Mouse (Mus musculus): ENCODE data around the gene Gpr6. TPM values are rescaled to one million over a fixed set of nuclear protein-coding genes. Genes with fewer than 3 reads are reported as not detected.

Gpr6 gene
- not detected in 2 replicates for polyA plus RNA-seq (2016; fragmentation: Nextera tagmentation; extraction: Ambion mirVana)

DNA sequence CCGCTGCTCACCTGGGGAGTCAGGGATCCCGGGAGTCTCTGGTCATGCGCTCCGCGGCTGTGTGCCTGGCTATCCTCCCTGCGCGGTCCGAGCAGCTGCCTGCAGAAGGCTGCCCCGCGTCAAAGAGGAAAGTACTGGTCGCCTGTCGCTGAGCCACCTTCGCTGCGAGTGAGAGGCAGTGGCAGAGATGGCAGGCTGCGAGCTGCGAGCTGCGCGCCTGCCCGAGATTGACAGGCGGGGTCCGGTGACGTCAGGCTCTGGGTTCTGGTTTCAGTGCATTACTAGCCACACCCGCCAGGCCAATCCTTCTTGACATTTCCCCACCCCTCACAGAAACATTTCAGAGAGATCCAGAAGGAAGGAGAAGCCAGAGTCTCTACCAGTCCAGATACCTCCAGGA lies at the start of gene Gpr6:
TSS of gene Gpr6 (minus strand) at position 170 of the 400 bp plus-strand sequence.
- no peak for ATAC-seq (ENCODE audit: insufficient number of reproducible peaks, low FRiP score)
- peak within 1 kb of the TSS; percentile 28 for H3K4me3 ChIP-seq
- peaks cover 17% of the 10 kb centered on the region for H3K4me1 ChIP-seq (replicated peaks)
- no peaks in the 10 kb centered on the region for H3K9me3 ChIP-seq (replicated peaks)
- no peak within 1 kb of the TSS for H3K27ac ChIP-seq (ENCODE audit: poor library complexity, severe bottlenecking)
- peak within 1 kb of the TSS; percentile 62 for H3K4me2 ChIP-seq
- no peak within 1 kb of the TSS for H3K9ac ChIP-seq
- WGBS, result 3% methylated on average over 23 of the region's 23 CpGs
- peaks cover 56% of the 10 kb centered on the region for H3K27me3 ChIP-seq (replicated peaks)
- H3K36me3 ChIP-seq, result no peaks in the 10 kb centered on the region

DNA sequence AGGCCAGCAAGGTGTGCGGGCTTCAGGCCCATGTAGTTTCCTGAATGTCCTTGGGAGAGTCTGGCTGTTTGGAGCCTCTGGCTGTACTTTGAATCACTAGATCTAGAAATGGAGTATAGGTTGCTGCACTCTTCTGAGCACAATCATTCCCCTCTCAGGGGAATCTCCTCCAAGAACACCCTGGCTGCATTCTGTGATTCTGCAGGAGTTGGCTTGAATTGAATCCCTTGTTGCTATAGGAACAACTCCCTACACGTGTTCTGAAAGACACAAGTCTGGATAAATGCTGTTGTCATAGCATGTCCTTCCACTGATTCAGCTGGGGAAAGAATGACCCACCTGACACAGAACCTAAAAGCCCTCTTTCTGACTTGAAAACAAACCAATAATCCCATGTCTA lies 28.0 kb upstream of the Gpr6 start:
- H3K4me2 ChIP-seq, result no peak overlapping the region
- H3K36me3 ChIP-seq, result no peaks in the 10 kb centered on the region
- no peak overlapping the region for H3K27ac ChIP-seq (ENCODE audit: poor library complexity, severe bottlenecking)
- peaks cover 19% of the 10 kb centered on the region; the same call in 1 of the 2 replicates for H3K27me3 ChIP-seq (replicated peaks)
- no peaks in the 10 kb centered on the region for H3K9me3 ChIP-seq (replicated peaks)
- H3K4me3 ChIP-seq, result no peak overlapping the region
- no peak overlapping the region for H3K9ac ChIP-seq
- no peaks in the 10 kb centered on the region for H3K4me1 ChIP-seq (replicated peaks)
- WGBS, result 66% methylated on average over 2 of the region's 2 CpGs
- ATAC-seq (ENCODE audit: insufficient number of reproducible peaks, low FRiP score), result no peak

DNA sequence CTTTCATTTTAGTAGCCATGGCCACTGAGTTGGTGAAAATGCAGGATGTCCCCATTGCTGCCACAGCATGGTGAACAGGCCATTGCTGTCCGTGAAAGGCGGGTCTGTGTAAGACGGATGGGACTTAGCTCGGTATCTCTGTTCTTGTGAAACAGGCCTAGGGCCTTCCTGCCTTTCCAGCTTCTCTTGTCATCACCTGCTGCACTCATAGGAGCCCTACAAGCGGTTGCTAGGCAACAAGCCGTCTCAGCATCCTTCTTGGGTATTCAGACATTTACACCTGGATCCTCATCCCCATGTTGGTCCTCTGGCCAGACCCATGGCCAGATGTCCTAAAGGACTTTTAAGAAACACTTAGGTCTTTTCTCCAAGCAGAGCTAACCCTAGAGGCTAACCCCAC lies 26.1 kb upstream of the Gpr6 start:
- Histone ChIP-seq H3K36me3 (no peaks in the 10 kb centered on the region), H3K9me3 (replicated peaks) (no peaks in the 10 kb centered on the region), H3K27me3 (replicated peaks) (peaks cover 19% of the 10 kb centered on the region; the same call in 1 of the 2 replicates), H3K27ac (ENCODE audit: poor library complexity, severe bottlenecking) (no peak overlapping the region), H3K9ac (no peak overlapping the region), H3K4me1 (replicated peaks) (no peaks in the 10 kb centered on the region), H3K4me2 (no peak overlapping the region), H3K4me3 (no peak overlapping the region)
- ATAC-seq (ENCODE audit: insufficient number of reproducible peaks, low FRiP score), result no peak
- whole genome bisulfite sequencing, result 72% methylated on average over 6 of the region's 6 CpGs

DNA sequence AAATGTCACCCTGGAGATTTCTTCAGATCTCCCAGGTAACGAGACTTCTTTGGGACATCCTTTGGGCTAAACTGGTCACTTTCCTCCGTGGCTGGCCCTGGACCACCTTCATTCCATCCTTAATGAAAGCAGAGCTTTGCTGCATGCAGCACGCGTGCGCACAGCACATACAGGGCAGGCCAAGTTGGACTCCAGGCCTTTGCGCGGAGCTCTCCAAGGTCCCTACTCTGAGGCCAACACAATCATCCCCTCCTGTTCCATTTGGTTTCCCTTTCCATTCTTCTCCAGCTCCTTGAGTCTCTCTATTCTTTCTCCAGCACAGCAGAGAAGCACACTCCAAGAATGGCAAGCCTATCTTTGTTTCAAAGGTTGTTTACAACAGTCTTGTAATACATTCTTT lies 16.8 kb upstream of the Gpr6 start:
- Histone ChIP-seq H3K4me1 (replicated peaks) (no peaks in the 10 kb centered on the region), H3K9ac (no peak overlapping the region), H3K27ac (ENCODE audit: poor library complexity, severe bottlenecking) (no peak overlapping the region), H3K4me3 (no peak overlapping the region), H3K36me3 (no peaks in the 10 kb centered on the region), H3K9me3 (replicated peaks) (no peaks in the 10 kb centered on the region), H3K27me3 (replicated peaks) (no peaks in the 10 kb centered on the region), H3K4me2 (no peak overlapping the region)
- WGBS, result 43% methylated on average over 7 of the region's 7 CpGs
- ATAC-seq (ENCODE audit: insufficient number of reproducible peaks, low FRiP score), result no peak

DNA sequence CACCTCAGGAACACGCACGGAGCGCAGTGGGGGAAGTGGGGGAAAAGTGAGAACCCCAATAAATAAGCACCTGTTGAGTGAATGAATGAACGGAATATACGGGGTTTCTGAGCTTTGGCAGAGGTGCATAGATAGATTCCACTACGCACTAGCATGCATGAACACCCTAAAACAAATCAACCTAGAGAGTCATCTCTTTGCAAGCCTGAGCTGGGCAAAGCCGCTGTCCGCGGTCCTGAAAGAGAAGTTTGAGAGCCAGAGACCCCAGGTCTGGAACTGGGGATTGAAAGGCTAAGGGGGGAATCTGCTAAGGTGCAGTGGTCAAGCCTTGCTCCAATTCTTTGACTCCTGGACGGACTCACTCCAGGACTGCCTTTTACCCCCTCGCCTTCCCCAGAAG lies 389 bp downstream of the Gpr6 start:
- H3K27me3 ChIP-seq (replicated peaks), result peaks cover 56% of the 10 kb centered on the region
- H3K4me3 ChIP-seq, result peak overlapping the region; percentile 28; the same call in 1 of the 2 replicates
- peak overlapping the region; percentile 62 for H3K4me2 ChIP-seq
- no peaks in the 10 kb centered on the region for H3K36me3 ChIP-seq
- 0 out of 2 replicates have a peak, but pooled peaks have one; percentile 11 for ATAC-seq (ENCODE audit: insufficient number of reproducible peaks, low FRiP score)
- no peak overlapping the region for H3K27ac ChIP-seq (ENCODE audit: poor library complexity, severe bottlenecking)
- peaks cover 17% of the 10 kb centered on the region for H3K4me1 ChIP-seq (replicated peaks)
- 1% methylated on average over 11 of the region's 11 CpGs for WGBS
- no peaks in the 10 kb centered on the region for H3K9me3 ChIP-seq (replicated peaks)
- H3K9ac ChIP-seq, result no peak overlapping the region

DNA sequence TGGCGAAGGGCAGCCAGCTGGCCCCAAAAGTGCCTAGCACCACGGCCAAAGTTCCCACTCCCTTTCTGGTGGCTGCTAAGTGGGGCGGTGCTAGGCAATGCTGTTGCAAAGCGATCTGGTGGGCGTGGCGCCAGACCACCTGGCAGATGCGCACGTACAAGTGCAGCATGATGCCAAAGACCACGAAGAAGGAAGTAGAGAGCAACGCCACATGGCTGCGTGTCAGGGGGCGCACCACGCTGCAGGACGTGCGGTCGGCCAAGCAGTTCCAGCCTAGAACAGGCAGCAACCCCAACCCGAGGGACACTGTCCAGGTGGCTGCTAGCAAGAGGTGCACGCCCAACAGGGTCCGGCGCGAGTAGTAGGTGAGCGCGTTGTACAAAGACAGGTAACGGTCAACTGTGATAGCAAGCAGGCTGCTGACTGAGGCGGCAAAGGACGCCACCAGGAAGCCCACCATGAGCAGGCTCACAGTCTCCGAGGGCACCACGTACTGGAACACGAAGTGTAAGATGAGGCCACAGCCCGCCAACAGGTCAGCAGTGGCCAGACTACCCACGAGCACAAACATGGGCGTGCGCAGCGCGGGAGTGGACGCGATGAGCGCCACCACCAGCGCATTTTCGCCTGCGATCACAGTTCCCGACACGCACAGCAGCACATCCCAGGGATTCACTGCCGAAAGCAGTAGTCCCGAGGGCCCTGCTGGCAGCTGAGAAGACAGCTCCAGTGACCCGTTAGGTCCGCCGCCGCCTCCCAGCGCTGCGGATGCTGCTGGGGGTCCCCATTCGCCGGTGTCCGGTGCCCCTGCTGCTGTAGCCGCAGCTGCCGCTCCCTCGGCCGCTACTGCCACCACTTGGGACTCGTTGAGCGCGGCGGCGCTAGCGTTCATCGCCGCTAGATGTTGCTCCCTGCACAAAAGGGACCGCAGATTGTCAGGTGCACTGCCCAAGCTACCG lies 1.1 kb downstream of the Gpr6 start:
- 4% methylated on average over 68 of the region's 68 CpGs for WGBS
- Histone ChIP-seq H3K27ac (ENCODE audit: poor library complexity, severe bottlenecking) (no peak overlapping the region), H3K27me3 (replicated peaks) (peaks cover 51% of the 10 kb centered on the region), H3K36me3 (no peaks in the 10 kb centered on the region), H3K4me1 (replicated peaks) (peaks cover 17% of the 10 kb centered on the region), H3K9me3 (replicated peaks) (no peaks in the 10 kb centered on the region), H3K9ac (no peak overlapping the region), H3K4me2 (peak overlapping the region; percentile 62), H3K4me3 (peak overlapping the region; percentile 28)
- no peak for ATAC-seq (ENCODE audit: insufficient number of reproducible peaks, low FRiP score)

DNA sequence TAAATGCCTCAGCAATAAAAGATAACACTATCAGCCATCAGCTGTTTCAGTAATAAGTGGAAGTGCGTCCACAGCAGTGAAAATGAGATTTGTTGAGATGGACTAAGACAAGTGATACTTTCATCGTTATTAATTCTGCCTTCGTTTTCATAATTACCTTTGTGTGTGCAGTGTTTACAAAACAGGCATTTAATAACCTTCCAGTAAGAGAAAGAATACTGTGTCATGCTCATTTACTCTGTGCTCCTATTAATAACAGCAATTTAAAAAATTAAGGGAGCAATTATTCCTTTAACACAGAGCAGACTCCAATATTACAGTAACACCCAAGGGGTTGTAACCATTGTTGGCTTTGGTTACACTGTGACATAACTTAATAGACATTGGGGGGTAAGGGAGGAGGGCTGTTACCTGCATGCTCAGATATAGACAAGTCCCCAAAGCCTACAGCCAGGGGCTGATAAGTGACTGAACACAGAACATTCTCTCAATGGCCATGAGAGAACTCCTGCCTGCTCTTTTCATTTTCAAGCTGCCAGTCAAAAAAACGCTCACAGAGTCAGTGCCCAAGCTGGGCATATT lies 11.7 kb downstream of the Gpr6 start:
- no peak overlapping the region for H3K9ac ChIP-seq
- no peak for ATAC-seq (ENCODE audit: insufficient number of reproducible peaks, low FRiP score)
- H3K27ac ChIP-seq (ENCODE audit: poor library complexity, severe bottlenecking), result no peak overlapping the region
- no peaks in the 10 kb centered on the region for H3K4me1 ChIP-seq (replicated peaks)
- H3K36me3 ChIP-seq, result no peaks in the 10 kb centered on the region
- H3K9me3 ChIP-seq (replicated peaks), result no peaks in the 10 kb centered on the region
- H3K4me2 ChIP-seq, result no peak overlapping the region
- no peak overlapping the region for H3K4me3 ChIP-seq
- WGBS, result 68% methylated on average over 4 of the region's 4 CpGs
- H3K27me3 ChIP-seq (replicated peaks), result 0 out of 2 replicates have a peak, but pooled peaks cover 4% of the 10 kb centered on the region

- ATAC-seq (ENCODE audit: insufficient number of reproducible peaks, low FRiP score), result no peak
- H3K27me3 ChIP-seq (replicated peaks), result no peaks in the 10 kb centered on the region
- no peak overlapping the region for H3K4me3 ChIP-seq
- no peak overlapping the region for H3K27ac ChIP-seq (ENCODE audit: poor library complexity, severe bottlenecking)
- WGBS, result 78% methylated on average over 9 of the region's 9 CpGs
- no peak overlapping the region for H3K4me2 ChIP-seq
- no peaks in the 10 kb centered on the region for H3K4me1 ChIP-seq (replicated peaks)
- H3K36me3 ChIP-seq, result no peaks in the 10 kb centered on the region
- H3K9ac ChIP-seq, result no peak overlapping the region
- H3K9me3 ChIP-seq (replicated peaks), result no peaks in the 10 kb centered on the region
These were observed 16.5 kb downstream of the Gpr6 start for GRCm38 (mm10) chr10:41055581-41055980.

- Histone ChIP-seq H3K36me3 (no peaks in the 10 kb centered on the region), H3K9ac (no peak overlapping the region), H3K4me1 (replicated peaks) (no peaks in the 10 kb centered on the region), H3K4me2 (no peak overlapping the region), H3K27me3 (replicated peaks) (no peaks in the 10 kb centered on the region), H3K9me3 (replicated peaks) (no peaks in the 10 kb centered on the region; the same call in 1 of the 2 replicates), H3K27ac (ENCODE audit: poor library complexity, severe bottlenecking) (no peak overlapping the region), H3K4me3 (no peak overlapping the region)
- ATAC-seq (ENCODE audit: insufficient number of reproducible peaks, low FRiP score), result no peak
- 69% methylated on average over 5 of the region's 5 CpGs for WGBS
These were observed 18.1 kb downstream of the Gpr6 start for GRCm38 (mm10) chr10:41054005-41054404.

GRCm38 (mm10) chr10:41042272-41042671 lies 29.8 kb downstream of the Gpr6 start:
- WGBS, result 76% methylated on average over 11 of the region's 11 CpGs
- Histone ChIP-seq H3K4me3 (no peak overlapping the region), H3K4me2 (no peak overlapping the region), H3K9ac (no peak overlapping the region), H3K36me3 (no peaks in the 10 kb centered on the region), H3K27ac (ENCODE audit: poor library complexity, severe bottlenecking) (no peak overlapping the region), H3K9me3 (replicated peaks) (no peaks in the 10 kb centered on the region), H3K27me3 (replicated peaks) (no peaks in the 10 kb centered on the region), H3K4me1 (replicated peaks) (no peaks in the 10 kb centered on the region)
- no peak for ATAC-seq (ENCODE audit: insufficient number of reproducible peaks, low FRiP score)

- WGBS, result 82% methylated on average over 9 of the region's 9 CpGs
These were observed 30.6 kb downstream of the Gpr6 start for GRCm38 (mm10) chr10:41041478-41041877.

More at GRCm38 (mm10) chr10:41041478-41041877, 30.6 kb downstream of the Gpr6 start:
- Histone ChIP-seq H3K9ac (no peak overlapping the region), H3K4me3 (no peak overlapping the region), H3K36me3 (no peaks in the 10 kb centered on the region), H3K27me3 (replicated peaks) (no peaks in the 10 kb centered on the region), H3K4me1 (replicated peaks) (no peaks in the 10 kb centered on the region), H3K9me3 (replicated peaks) (no peaks in the 10 kb centered on the region), H3K27ac (ENCODE audit: poor library complexity, severe bottlenecking) (no peak overlapping the region), H3K4me2 (no peak overlapping the region)
- ATAC-seq (ENCODE audit: insufficient number of reproducible peaks, low FRiP score), result no peak

All from heart, embryonic 12.5 days (tissue).